Mouse (Mus musculus) CH12.LX (cell line): ENCODE data around the gene Aire. TPM values are rescaled to one million over a fixed set of nuclear protein-coding genes. Genes with fewer than 3 reads are reported as not detected.

ENCODE experiments used
- DNase-seq: peaks from one replicate; pipeline ENCODE4 v3.0.0-alpha.2; 2013; ENCODE audit errors: extremely low read depth
- H3K27ac ChIP-seq: 2 replicates; pipeline ENCODE4 v1.5.1; 2012; ENCODE audit warnings: low read depth, mild to moderate bottlenecking, control low read depth, moderate library complexity; ENCODE audit not compliant: insufficient read depth
- H3K27me3 ChIP-seq: replicated peaks from 2 replicates; pipeline ENCODE3; 2012; ENCODE audit warnings: inconsistent platforms
- H3K36me3 ChIP-seq, 2 experiments: replicated peaks in 1 of 2; 2 replicates each; pipeline versions ENCODE3 to v1.6.1; 2012; ENCODE audit warnings: inconsistent platforms in 1 of 2, low read length in 1 of 2, mild to moderate bottlenecking in 1 of 2, mixed read lengths in 1 of 2, moderate library complexity in 1 of 2; ENCODE audit not compliant: control insufficient read depth in 1 of 2, insufficient read depth in 1 of 2
- H3K4me1 ChIP-seq, 2 experiments: 2 replicates each; pipeline ENCODE4 v1.6.1; 2012; ENCODE audit warnings: inconsistent platforms in 1 of 2, moderate library complexity in 1 of 2; ENCODE audit not compliant: insufficient read depth in 2 of 2, control insufficient read depth in 1 of 2
- H3K4me2 ChIP-seq: 2 replicates; pipeline ENCODE4 v1.6.1; 2012; ENCODE audit warnings: low read depth, mild to moderate bottlenecking, control low read depth; ENCODE audit not compliant: poor library complexity, insufficient read depth, severe bottlenecking
- H3K4me3 ChIP-seq, 3 experiments: fragments of 150-350 bp in 1 of 3; sonication (generic) in 1 of 3; replicated peaks in 1 of 3; 2 replicates each; pipeline versions ENCODE3 to v1.5.1; 2011 to 2012; ENCODE audit warnings: low read depth in 2 of 3, low read length in 2 of 3, mild to moderate bottlenecking in 2 of 3, moderate library complexity in 2 of 3, control low read depth in 1 of 3, improper control_type of control experiment in 1 of 3, inconsistent platforms in 1 of 3, mixed read lengths in 1 of 3; ENCODE audit not compliant: poor library complexity in 1 of 3
- H3K79me2 ChIP-seq: replicated peaks from 2 replicates; pipeline ENCODE4 v1.6.1; 2012; ENCODE audit warnings: mild to moderate bottlenecking, moderate library complexity; ENCODE audit not compliant: control insufficient read depth, poor library complexity, insufficient read depth, severe bottlenecking; ENCODE audit errors: extremely low read depth
- H3K9ac ChIP-seq: 2 replicates; pipeline ENCODE4 v1.6.1; 2012; ENCODE audit warnings: low read depth, mild to moderate bottlenecking, control low read depth, moderate library complexity; ENCODE audit not compliant: insufficient read depth
- H3K9me3 ChIP-seq: replicated peaks from 2 replicates; pipeline ENCODE3; 2012; ENCODE audit warnings: low read length, inconsistent platforms, mixed read lengths
- CHD1 ChIP-seq: IDR thresholded peaks from 2 replicates; pipeline ENCODE4 v1.6.1; 2012; ENCODE audit warnings: low read depth, low read length, improper control_type of control experiment, inconsistent platforms
- CHD2 ChIP-seq: IDR thresholded peaks from 2 replicates; pipeline ENCODE4 v1.6.1; 2011; ENCODE audit warnings: low read length, improper control_type of control experiment
- CTCF ChIP-seq, 2 experiments: IDR thresholded peaks in 1 of 2; conservative IDR thresholded peaks in 1 of 2; 2 replicates each; pipeline ENCODE4 v1.5.1; 2011 to 2012; ENCODE audit warnings: low read depth in 2 of 2, low read length in 2 of 2, improper control_type of control experiment in 1 of 2, inconsistent platforms in 1 of 2, mild to moderate bottlenecking in 1 of 2, moderate library complexity in 1 of 2
- ELF1 ChIP-seq: IDR thresholded peaks from 2 replicates; pipeline ENCODE4 v1.6.1; 2014; ENCODE audit warnings: low read depth, mild to moderate bottlenecking, inconsistent platforms, low read length, improper control_type of control experiment
- HCFC1 ChIP-seq: IDR thresholded peaks from 2 replicates; pipeline ENCODE4 v1.6.1; 2012; ENCODE audit warnings: low read depth, mild to moderate bottlenecking, inconsistent platforms, low read length, improper control_type of control experiment
- IRF4 ChIP-seq: IDR thresholded peaks from 2 replicates; pipeline ENCODE4 v1.6.1; 2014; ENCODE audit warnings: low read depth, mild to moderate bottlenecking, inconsistent platforms, low read length, improper control_type of control experiment
- JUN ChIP-seq: IDR thresholded peaks from 2 replicates; pipeline ENCODE4 v1.6.1; 2011; ENCODE audit warnings: low read depth, mild to moderate bottlenecking, low read length, improper control_type of control experiment, moderate library complexity; ENCODE audit not compliant: insufficient read depth
- MAX ChIP-seq: IDR thresholded peaks from 2 replicates; pipeline ENCODE4 v1.6.1; 2011; ENCODE audit warnings: low read length, improper control_type of control experiment
- MYC ChIP-seq: IDR thresholded peaks from 2 replicates; pipeline ENCODE4 v1.6.1; 2011; ENCODE audit warnings: low read depth, mild to moderate bottlenecking, improper control_type of control experiment, low read length
- NELFE ChIP-seq: IDR thresholded peaks from 2 replicates; pipeline ENCODE4 v1.6.1; 2011; ENCODE audit warnings: low read depth, low read length, improper control_type of control experiment
- NRF1 ChIP-seq: IDR thresholded peaks from 2 replicates; pipeline ENCODE4 v1.6.1; 2014; ENCODE audit warnings: low read depth, mild to moderate bottlenecking, inconsistent platforms, low read length, improper control_type of control experiment, moderate library complexity
- POLR2AphosphoS2 ChIP-seq: IDR thresholded peaks from 2 replicates; pipeline ENCODE4 v1.6.1; 2011; ENCODE audit warnings: low read depth, low read length, improper control_type of control experiment
- RAD21 ChIP-seq: IDR thresholded peaks from 2 replicates; pipeline ENCODE4 v1.6.1; 2011; ENCODE audit warnings: low read depth, mild to moderate bottlenecking, low read length, improper control_type of control experiment, moderate library complexity
- SIN3A ChIP-seq: IDR thresholded peaks from 2 replicates; pipeline ENCODE4 v1.6.1; 2012; ENCODE audit warnings: low read length, improper control_type of control experiment, inconsistent platforms
- SMC3 ChIP-seq: IDR thresholded peaks from 2 replicates; pipeline ENCODE4 v1.6.1; 2011; ENCODE audit warnings: low read depth, low read length, improper control_type of control experiment
- TCF12 ChIP-seq: IDR thresholded peaks from 2 replicates; pipeline ENCODE4 v1.6.1; 2014; ENCODE audit warnings: low read depth, mild to moderate bottlenecking, inconsistent platforms, low read length, improper control_type of control experiment
- UBTF ChIP-seq: IDR thresholded peaks from 2 replicates; pipeline ENCODE4 v1.6.1; 2012; ENCODE audit warnings: low read depth, mild to moderate bottlenecking, inconsistent platforms, low read length, improper control_type of control experiment, moderate library complexity
- USF2 ChIP-seq: conservative IDR thresholded peaks from 2 replicates; pipeline ENCODE4 v1.6.1; 2011; ENCODE audit warnings: low read depth, low read length, improper control_type of control experiment
- ZKSCAN1 ChIP-seq: IDR thresholded peaks from 2 replicates; pipeline ENCODE4 v1.6.1; 2012; ENCODE audit warnings: low read depth, inconsistent platforms, low read length, improper control_type of control experiment, borderline replicate concordance
- ZMIZ1 ChIP-seq: IDR thresholded peaks from 2 replicates; pipeline ENCODE4 v1.6.1; 2012; ENCODE audit warnings: low read depth, mild to moderate bottlenecking, inconsistent platforms, low read length, improper control_type of control experiment
- ZNF384 ChIP-seq: IDR thresholded peaks from 2 replicates; pipeline ENCODE4 v1.6.1; 2012; ENCODE audit warnings: low read depth, low read length, improper control_type of control experiment, inconsistent platforms
- dilution Hi-C: fragments of 300-500 bp; cut with MboI; formaldehyde crosslinking; loops from 2 replicates; pipeline ENCODE4 v1.14.3; 2020; ENCODE audit warnings: low sequenced_read_pairs; ENCODE audit not compliant: extremely low pct_unique_long_range_greater_than_20kb, extremely low pct_ligation_motif_present
- in situ Hi-C: fragments of 300-500 bp; cut with MboI; formaldehyde crosslinking; loops from 3 replicates; pipeline ENCODE4 v1.14.3; 2019; ENCODE audit warnings: low sequenced_read_pairs, low pct_ligation_motif_present, low pct_unique_long_range_greater_than_20kb, mixed read lengths
- polyA plus RNA-seq: library from polyadenylated mRNA; unstranded; fragments of >175 nt; gene quantifications from 2 replicates; pipeline ENCODE4 v1.2.1, GENCODE M21; 2012; ENCODE audit warnings: low read depth; ENCODE audit not compliant: insufficient read length
- total RNA-seq, 2 experiments: library from RNA; depleted of rRNA; stranded (reverse); fragments of 300-350 nt in 1 of 2; fragments of >200 nt in 1 of 2; gene quantifications; 2 replicates each; pipeline ENCODE4 v1.2.3; 2012 to 2014

Aire gene
- total and polyA plus RNA-seq, 3 experiments = 0.16 to 0.17 TPM; not detected in 1

DNA sequence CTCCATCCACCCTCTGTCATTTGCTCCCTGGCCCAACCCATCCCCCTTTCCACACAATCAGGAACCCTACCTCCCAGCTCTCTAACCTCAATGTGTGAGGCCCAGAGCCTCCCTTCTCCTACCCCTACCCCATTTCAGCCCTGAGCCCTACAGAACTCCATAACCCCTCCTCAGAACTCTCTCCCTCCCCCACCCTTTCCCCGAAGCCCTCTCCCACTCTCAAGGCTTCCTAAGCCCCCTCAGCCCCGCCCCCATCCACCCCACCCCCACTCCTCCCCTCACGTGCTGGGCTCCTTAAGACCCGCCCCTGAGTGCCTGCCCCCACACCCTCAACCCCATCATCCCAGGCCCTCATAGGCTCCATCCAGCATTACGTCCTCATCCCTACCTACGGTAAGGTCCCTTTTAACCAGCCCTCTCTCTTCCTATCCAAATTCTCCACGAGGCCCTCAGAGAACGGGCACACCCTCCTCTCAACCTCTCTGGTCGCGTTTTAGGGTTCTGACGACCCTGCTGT, 6.2 kb upstream of the Aire start:
- H3K79me2 ChIP-seq = no peaks in the 10 kb centered on the region
- TF ChIP-seq POLR2AphosphoS2 (no peak), ELF1 (no peak), HCFC1 (no peak), TCF12 (no peak), IRF4 (no peak), USF2 (no peak), NRF1 (no peak), MAX (no peak), NELFE (no peak), UBTF (no peak), RAD21 (no peak), SMC3 (no peak)
- TF ChIP-seq, all 38 proteins: peak for 0
- in situ Hi-C loops (loop anchor here (25.0 kb wide), 1 partner anchor 338 kb away; no protein-coding TSS in a partner anchor), dilution Hi-C loops (no loop called here)
- Histone ChIP-seq H3K4me3 (no peak overlapping the region), H3K4me2 (no peak overlapping the region), H3K36me3 (no peaks in the 10 kb centered on the region), H3K9me3 (no peaks in the 10 kb centered on the region), H3K9ac (no peak overlapping the region), H3K4me1 (peaks cover 15 to 43% of the 10 kb centered on the region in 2 experiments), H3K27me3 (peaks cover 4% of the 10 kb centered on the region), H3K27ac (no peak overlapping the region)
- DNase-seq = no peak

DNA sequence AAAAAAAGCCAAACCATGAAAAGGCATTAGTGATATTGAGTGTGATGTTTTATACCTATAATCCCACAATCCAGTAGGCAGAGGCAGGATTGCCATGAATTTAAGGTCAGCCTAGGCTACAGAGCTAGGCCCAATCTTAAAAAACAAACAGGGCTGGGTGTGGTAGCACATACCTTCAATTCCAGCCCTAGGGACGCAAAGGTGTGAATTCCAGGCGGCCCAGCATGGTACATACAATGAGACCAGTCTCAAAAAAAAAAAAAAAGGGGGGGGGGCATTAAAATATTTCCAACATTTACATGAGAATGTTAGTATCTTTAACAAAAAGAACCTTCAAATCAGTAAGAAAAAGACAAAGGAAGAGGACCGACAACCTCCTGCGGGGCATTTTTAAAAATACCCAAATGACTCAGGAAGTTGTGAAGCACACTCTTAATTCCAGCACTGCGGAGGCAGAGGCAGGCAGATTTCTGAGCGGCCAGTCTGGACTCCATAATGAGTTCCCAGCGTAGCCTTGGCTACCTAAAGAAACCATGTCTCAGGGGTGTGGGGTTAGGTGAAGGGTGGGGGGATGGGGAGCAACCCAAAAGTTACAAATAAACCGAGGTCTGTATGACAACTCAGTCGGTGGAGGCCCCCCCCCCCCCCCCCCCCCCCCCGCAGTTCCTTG, 4.8 kb upstream of the Aire start:
- peaks cover 17 to 56% of the 10 kb centered on the region in 2 experiments for H3K4me1 ChIP-seq
- H3K27ac ChIP-seq = no peak overlapping the region
- no peaks in the 10 kb centered on the region for H3K36me3 ChIP-seq
- no peak overlapping the region for H3K9ac ChIP-seq
- H3K9me3 ChIP-seq = no peaks in the 10 kb centered on the region
- no peak overlapping the region for H3K4me2 ChIP-seq
- DNase-seq = no peak
- TF ChIP-seq MYC (no peak), SIN3A (no peak), JUN (no peak), CTCF (conservative IDR thresholded peaks at IDR 0.05 in 1 of 2, IDR thresholded peaks at IDR 0.05 in 1 of 2; ENCODE audit: low read depth in 2 of 2, low read length in 2 of 2) (no peak), ZMIZ1 (no peak), CHD1 (no peak), POLR2AphosphoS2 (no peak), IRF4 (no peak), ZKSCAN1 (no peak), ZNF384 (no peak), CHD2 (no peak)
- no peaks in the 10 kb centered on the region for H3K79me2 ChIP-seq
- in situ Hi-C loops (loop anchor here (25.0 kb wide), 1 partner anchor 339 kb away; no protein-coding TSS in a partner anchor), dilution Hi-C loops (no loop called here)
- peaks cover 4% of the 10 kb centered on the region for H3K27me3 ChIP-seq
- no peak overlapping the region for H3K4me3 ChIP-seq
